Mouse (Mus musculus): ENCODE data around the gene Asic4.

Gene Asic4

DNA sequence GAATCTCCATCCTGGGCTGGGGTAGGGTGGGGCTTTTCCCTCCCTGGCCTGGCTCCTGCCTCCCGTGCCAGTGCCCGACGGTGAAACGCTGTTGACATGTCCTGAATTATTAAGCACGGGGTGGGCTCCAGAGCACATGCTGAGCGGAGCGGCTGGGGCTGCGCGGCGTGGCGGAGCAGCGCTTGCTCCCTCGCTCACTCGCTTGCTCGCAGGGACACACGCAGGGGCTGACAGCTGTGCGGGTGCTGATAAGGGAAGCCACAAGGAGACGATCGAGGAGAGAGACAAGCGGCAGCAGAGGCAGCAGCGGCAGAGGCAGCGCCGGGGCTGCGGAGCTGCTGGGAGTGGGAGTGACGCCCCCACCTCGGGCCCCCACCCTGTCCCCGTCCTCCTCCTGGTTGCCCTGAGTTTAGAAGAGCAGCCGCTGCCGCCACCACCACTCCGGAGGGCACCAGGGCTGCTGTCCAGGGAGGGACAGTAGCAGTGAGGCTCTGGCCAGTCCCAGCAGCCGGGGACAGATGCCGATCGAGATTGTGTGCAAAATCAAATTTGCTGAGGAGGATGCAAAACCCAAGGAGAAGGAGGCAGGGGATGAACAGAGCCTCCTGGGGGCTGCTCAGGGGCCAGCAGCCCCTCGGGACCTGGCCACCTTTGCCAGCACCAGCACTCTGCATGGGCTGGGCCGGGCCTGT lies at the start of gene Asic4:
Gene Asic4 (plus strand): TSS at position 123 of the 692 bp plus-strand sequence.
- POLR2A ChIA-PET = interaction anchor here in 2 of 4 experiments (0.9 to 5.4 kb wide), 5 partner anchors 8 to 133 kb away, joined by 3 to 22 read pairs (median 4); partner anchors contain the start of gene Gmppa (in 1 of the 2)

GRCm38 (mm10) chr1:75400493-75401115 lies 49.6 kb upstream of the Asic4 start:
- ChIA-PET POLR2A (interaction anchor here in 2 of 4 experiments (1.2 to 1.5 kb wide), 3 partner anchors 14 to 42 kb away, joined by 3 to 6 read pairs (median 3); no protein-coding TSS in a partner anchor), CTCF (interaction anchor here (0.6 to 4.3 kb wide), 12 partner anchors 11 to 76 kb away, joined by 3 to 70 read pairs (median 9); no protein-coding TSS in a partner anchor)

More for the DNA sequence above, at the start of gene Asic4:
- CTCF ChIA-PET = interaction anchor here in 3 of 4 experiments (0.6 to 4.8 kb wide), 9 partner anchors 8 to 133 kb away, joined by 3 to 25 read pairs (median 4); partner anchors contain the start of genes Chpf (in 1 of the 3), Dnpep (in 1 of the 3) and Tmem198 (in 1 of the 3)

- POLR2A ChIA-PET = interaction anchor here in 1 of 4 experiments (0.6 to 0.8 kb wide), 2 partner anchors 31 to 516 kb away, joined by 3 read pairs; no protein-coding TSS in a partner anchor
- CTCF ChIA-PET = interaction anchor here in 3 of 4 experiments (0.5 to 4.4 kb wide), 5 partner anchors 8 to 35 kb away, joined by 3 to 39 read pairs (median 7); no protein-coding TSS in a partner anchor
Measured at GRCm38 (mm10) chr1:75405547-75405946, 44.7 kb upstream of the Asic4 start.

DNA sequence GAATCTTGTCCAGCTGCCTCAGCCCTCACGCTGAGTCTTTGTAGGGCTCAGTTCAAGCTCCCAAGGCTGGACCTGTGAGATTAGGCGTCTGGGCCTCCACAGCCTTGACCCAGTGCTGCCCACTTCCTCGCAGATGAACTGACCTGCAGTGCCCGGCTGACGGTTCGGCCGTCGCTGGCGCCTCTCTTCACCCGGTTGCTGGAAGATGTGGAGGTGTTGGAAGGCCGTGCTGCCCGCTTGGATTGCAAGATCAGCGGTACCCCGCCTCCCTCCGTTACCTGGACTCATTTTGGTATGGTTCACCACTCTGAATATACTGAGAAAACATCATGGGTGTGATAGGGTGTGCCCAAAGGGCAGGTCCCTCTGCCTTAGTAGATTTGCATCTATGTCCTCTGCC lies 44.1 kb upstream of the Asic4 start:
- CTCF ChIA-PET = interaction anchor here in 1 of 4 experiments (4.4 kb wide), 1 partner anchor 9 kb away, joined by 39 read pairs; no protein-coding TSS in a partner anchor
- POLR2A ChIA-PET = no interaction called here

- ChIA-PET CTCF (interaction anchor here in 2 of 4 experiments (0.6 to 1.4 kb wide), 3 partner anchors 8 to 106 kb away, joined by 3 read pairs; no protein-coding TSS in a partner anchor), POLR2A (interaction anchor here in 1 of 4 experiments (0.7 kb wide), 1 partner anchor 22 kb away, joined by 5 read pairs; no protein-coding TSS in a partner anchor)
Measured at GRCm38 (mm10) chr1:75407056-75407455, 43.2 kb upstream of the Asic4 start.

DNA sequence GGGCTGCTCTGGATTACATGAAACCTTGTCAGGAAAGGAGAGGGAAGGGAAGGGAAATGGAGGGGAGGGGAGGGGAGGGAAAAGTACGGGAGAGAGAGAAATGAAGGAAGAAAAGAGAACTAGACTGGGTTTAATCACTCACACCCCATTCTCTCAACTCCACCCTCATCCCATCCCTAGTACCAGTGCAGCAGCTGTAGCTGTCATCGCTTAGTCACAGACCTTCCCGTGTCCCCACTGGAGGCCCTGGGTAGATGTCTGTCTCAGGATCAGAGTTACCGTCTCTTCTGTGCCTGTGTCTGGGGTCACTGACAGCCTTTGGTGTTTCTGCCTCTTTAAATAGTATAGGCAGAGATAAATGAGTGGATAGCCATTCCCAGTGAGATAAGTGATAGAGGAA lies 42.0 kb upstream of the Asic4 start:
- ChIA-PET POLR2A (interaction anchor here in 1 of 4 experiments (0.7 kb wide), 1 partner anchor 191 kb away, joined by 5 read pairs; no protein-coding TSS in a partner anchor), CTCF (interaction anchor here in 3 of 4 experiments (0.5 to 1.8 kb wide), 4 partner anchors 17 to 63 kb away, joined by 3 to 7 read pairs (median 3); no protein-coding TSS in a partner anchor)

DNA sequence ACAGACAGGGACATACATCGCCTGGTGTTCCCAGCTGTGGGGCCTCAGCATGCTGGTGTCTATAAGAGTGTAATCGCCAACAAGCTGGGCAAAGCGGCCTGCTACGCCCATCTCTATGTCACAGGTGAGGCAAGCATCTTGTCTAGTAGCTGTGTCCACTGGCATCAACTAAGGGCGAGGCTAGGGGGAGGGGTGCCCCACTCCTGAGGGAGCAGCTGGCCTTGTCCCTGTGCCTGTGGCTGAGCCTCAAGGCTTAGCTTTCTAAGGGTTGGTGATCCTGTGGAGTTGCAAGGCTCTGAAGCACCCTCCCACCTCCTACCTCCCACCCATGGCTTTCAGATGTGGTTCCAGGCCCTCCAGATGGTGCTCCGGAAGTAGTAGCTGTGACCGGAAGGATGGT lies 40.3 kb upstream of the Asic4 start:
- ChIA-PET POLR2A (interaction anchor here in 3 of 4 experiments (0.6 to 2.1 kb wide), 3 partner anchors 11 to 159 kb away, joined by 3 to 5 read pairs (median 3); no protein-coding TSS in a partner anchor), CTCF (interaction anchor here (0.7 to 6.6 kb wide), 7 partner anchors 10 to 57 kb away, joined by 3 to 70 read pairs (median 3); partner anchors contain the start of gene Gmppa (in 1 of the 4))

DNA sequence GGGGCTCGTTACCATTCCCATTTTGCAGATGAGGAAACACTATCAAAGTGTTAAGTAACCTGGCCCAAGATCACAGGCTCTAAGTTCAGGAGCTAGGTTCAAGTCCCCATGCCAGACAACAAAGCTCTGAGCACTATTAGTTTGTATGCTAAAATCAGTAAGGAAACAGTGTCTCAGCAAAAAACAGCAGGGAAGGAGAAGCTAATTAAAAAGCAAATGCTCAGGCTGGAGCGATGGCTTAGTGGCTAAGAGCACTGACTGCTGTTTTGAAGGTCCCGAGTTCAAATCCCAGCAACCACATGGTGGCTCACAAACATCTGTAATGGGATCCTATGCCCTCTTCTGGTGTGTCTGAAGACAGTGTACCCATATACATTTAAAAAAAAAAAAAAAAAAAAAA lies 38.0 kb upstream of the Asic4 start:
- ChIA-PET CTCF (interaction anchor here in 3 of 4 experiments (0.5 to 6.6 kb wide), 9 partner anchors 12 to 198 kb away, joined by 3 to 70 read pairs (median 5); no protein-coding TSS in a partner anchor), POLR2A (interaction anchor here in 2 of 4 experiments (0.8 to 1.3 kb wide), 5 partner anchors 11 to 232 kb away, joined by 3 to 7 read pairs (median 3); partner anchors contain the start of gene Abcb6 (in 1 of the 2))

DNA sequence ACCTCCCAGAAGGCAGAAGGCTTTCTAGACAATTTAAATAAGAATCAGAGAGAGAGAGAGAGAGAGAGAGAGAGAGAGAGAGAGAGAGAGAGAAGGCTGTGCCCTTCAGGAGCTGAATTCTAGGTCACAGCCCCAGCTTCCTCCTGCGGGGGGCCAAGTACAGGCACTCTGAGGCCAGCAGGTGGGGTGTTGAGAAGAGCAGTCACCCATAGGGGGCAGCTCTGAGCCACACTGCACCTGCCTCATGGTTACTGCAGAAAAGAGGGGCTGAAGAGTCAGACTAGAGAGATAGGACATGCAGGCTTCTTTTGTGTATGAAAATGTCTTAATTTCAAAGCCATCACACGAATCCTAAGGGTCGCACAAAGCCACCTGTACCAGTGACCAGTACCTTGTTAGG lies 36.5 kb upstream of the Asic4 start:
- ChIA-PET CTCF (interaction anchor here (0.5 to 6.6 kb wide), 114 partner anchors 8 to 1927 kb away, joined by 3 to 70 read pairs (median 5); partner anchors contain the start of genes Gmppa (in 4 of the 4), Chpf (in 2 of the 4), Des (in 2 of the 4) and Dnpep (in 2 of the 4)), POLR2A (interaction anchor here in 3 of 4 experiments (0.6 to 2.7 kb wide), 20 partner anchors 9 to 181 kb away, joined by 3 to 13 read pairs (median 4); partner anchors contain the start of genes Gmppa (in 1 of the 3) and Stk11ip (in 1 of the 3))

GRCm38 (mm10) chr1:75421794-75422193 lies 28.4 kb upstream of the Asic4 start:
- ChIA-PET CTCF (interaction anchor here in 3 of 4 experiments (0.5 to 5.2 kb wide), 19 partner anchors 8 to 232 kb away, joined by 3 to 57 read pairs (median 4); partner anchors contain the start of gene Gmppa (in 2 of the 3)), POLR2A (interaction anchor here in 2 of 4 experiments (0.7 to 2.1 kb wide), 5 partner anchors 18 to 168 kb away, joined by 3 to 6 read pairs (median 4); no protein-coding TSS in a partner anchor)

DNA sequence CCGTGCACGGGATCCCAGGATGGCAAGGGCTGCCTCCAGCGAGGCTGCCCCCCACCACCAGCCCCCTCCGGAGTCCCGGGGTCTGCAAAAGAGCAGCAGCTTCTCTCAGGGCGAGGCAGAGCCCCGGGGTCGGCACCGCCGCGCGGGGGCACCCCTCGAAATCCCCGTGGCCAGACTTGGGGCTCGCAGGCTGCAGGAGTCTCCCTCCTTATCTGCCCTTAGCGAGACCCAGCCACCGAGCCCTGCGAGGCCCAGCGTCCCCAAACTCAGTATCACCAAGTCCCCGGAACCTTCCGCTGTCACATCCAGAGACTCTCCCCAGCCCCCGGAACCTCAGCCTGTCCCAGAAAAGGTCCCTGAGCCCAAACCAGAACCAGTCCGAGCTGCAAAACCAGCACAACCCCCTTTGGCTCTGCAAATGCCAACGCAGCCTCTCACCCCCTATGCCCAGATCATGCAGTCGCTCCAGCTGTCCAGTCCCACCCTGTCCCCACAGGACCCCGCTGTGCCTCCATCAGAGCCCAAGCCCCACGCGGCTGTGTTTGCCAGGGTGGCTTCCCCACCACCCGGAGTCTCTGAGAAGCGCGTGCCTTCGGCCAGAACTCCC lies 27.9 kb upstream of the Asic4 start:
- POLR2A ChIA-PET = interaction anchor here in 3 of 4 experiments (0.7 to 3.8 kb wide), 10 partner anchors 10 to 167 kb away, joined by 3 to 23 read pairs (median 4); partner anchors contain the start of genes Chpf (in 1 of the 3), Gmppa (in 1 of the 3) and Tmem198 (in 1 of the 3)
- CTCF ChIA-PET = interaction anchor here in 3 of 4 experiments (0.5 to 5.2 kb wide), 24 partner anchors 8 to 1688 kb away, joined by 3 to 57 read pairs (median 4); partner anchors contain the start of gene Gmppa (in 2 of the 3)

- ChIA-PET POLR2A (interaction anchor here in 3 of 4 experiments (0.7 to 3.8 kb wide), 12 partner anchors 8 to 78 kb away, joined by 3 to 23 read pairs (median 4); partner anchors contain the start of genes Chpf (in 1 of the 3), Gmppa (in 1 of the 3) and Tmem198 (in 1 of the 3)), CTCF (interaction anchor here (0.5 to 5.2 kb wide), 27 partner anchors 9 to 1687 kb away, joined by 3 to 57 read pairs (median 4); partner anchors contain the start of gene Gmppa (in 1 of the 4))
Measured at GRCm38 (mm10) chr1:75422823-75423471, 27.3 kb upstream of the Asic4 start.

DNA sequence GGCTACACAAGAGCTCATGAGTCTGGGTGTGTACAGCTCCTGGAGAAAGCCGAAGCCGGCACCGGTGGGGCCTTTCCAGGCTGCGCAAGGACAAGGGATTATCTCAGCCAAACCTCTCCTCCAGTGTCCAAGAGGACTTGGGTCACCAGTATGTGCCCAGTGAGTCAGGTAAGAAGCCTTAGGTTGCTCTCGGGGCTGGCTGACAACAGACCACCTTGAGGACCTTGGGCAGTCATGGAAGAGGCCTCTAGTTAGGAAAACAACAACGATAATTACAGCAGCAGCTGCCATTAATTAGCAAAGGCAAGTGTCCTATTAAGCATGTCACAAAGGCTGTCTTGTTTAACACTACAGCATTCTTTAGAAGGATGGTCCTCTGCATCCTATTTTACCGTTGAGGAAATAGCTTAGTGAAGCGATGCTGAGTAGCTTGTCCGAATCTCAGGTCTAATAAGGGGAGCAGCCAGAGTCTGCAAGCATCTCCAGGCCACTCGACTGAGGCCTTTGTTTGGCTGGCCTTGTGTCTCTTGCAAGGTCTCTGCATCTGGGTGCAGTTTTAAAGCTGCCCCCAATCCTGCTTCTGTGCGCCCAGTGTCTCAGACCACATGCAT lies 26.4 kb upstream of the Asic4 start:
- ChIA-PET CTCF (interaction anchor here (0.5 to 5.2 kb wide), 23 partner anchors 9 to 1036 kb away, joined by 3 to 57 read pairs (median 5); partner anchors contain the start of gene Gmppa (in 1 of the 4)), POLR2A (interaction anchor here in 3 of 4 experiments (0.7 to 4.6 kb wide), 17 partner anchors 9 to 172 kb away, joined by 3 to 26 read pairs (median 4); partner anchors contain the start of genes Gmppa (in 2 of the 3), Chpf (in 1 of the 3) and Tmem198 (in 1 of the 3))

GRCm38 (mm10) chr1:75425796-75426471 lies 24.3 kb upstream of the Asic4 start:
- POLR2A ChIA-PET = interaction anchor here in 3 of 4 experiments (0.7 to 4.6 kb wide), 14 partner anchors 8 to 83 kb away, joined by 3 to 26 read pairs (median 4); partner anchors contain the start of genes Gmppa (in 3 of the 3), Chpf (in 1 of the 3) and Tmem198 (in 1 of the 3)

More at GRCm38 (mm10) chr1:75425796-75426471, 24.3 kb upstream of the Asic4 start:
- CTCF ChIA-PET = interaction anchor here (0.6 to 5.2 kb wide), 50 partner anchors 8 to 601 kb away, joined by 3 to 57 read pairs (median 4); partner anchors contain the start of genes Gmppa (in 2 of the 4) and Asic4 (in 1 of the 4)

Measured in embryonic stem cell, embryonic (primary cell).